Mouse (Mus musculus) cerebellum, adult 2 months (tissue): Measurements from ENCODE around the gene Ache.

Experiments used
- CTCF ChIP-seq: fragments of 200-500 bp; IDR thresholded peaks from 2 replicates; pipeline ENCODE4 v1.5.1; 2011; ENCODE audit warnings: low read depth, mild to moderate bottlenecking, control low read depth, low read length, moderate library complexity, borderline replicate concordance; ENCODE audit not compliant: insufficient read depth
- POLR2A ChIP-seq: fragments of 200-500 bp; IDR thresholded peaks from 2 replicates; pipeline ENCODE4 v1.6.1; 2011; ENCODE audit warnings: low read length, control low read depth, borderline replicate concordance; ENCODE audit not compliant: insufficient read depth

GRCm38 (mm10) chr5:137320996-137321395 is 33.7 kb downstream of the Ache start:
- no peak for TF ChIP-seq CTCF
- TF ChIP-seq POLR2A: no peak
